Mouse (Mus musculus) urinary bladder, postnatal 10 days (tissue): ENCODE measurements around the gene Hba-a2.
"Not testable (repeated sequence)": the region's sequence is repeated elsewhere in the genome, so short reads cannot be mapped to it uniquely, and the experiment has no call there.

Experiments
- DNase-seq: peaks from one replicate; pipeline ENCODE4 v3.0.0; 2022; ENCODE audit warnings: low spot score

Hba-a2 gene

DNA sequence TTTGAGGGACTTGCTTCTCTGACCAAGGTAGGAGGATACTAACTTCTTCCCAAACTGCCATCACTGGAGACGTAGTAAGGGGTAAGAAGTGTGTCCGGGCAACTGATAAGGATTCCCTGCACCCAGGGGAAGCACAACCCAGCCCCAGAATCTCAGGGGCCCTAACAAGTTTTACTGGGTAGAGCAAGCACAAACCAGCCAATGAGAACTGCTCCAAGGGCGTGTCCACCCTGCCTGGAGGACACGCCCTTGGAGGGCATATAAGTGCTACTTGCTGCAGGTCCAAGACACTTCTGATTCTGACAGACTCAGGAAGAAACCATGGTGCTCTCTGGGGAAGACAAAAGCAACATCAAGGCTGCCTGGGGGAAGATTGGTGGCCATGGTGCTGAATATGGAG, at the start of gene Hba-a2:
Gene Hba-a2, plus strand, starts transcription at position 287 of the 400 bp plus-strand sequence.
- DNase-seq, result not testable (repeated sequence)

DNA sequence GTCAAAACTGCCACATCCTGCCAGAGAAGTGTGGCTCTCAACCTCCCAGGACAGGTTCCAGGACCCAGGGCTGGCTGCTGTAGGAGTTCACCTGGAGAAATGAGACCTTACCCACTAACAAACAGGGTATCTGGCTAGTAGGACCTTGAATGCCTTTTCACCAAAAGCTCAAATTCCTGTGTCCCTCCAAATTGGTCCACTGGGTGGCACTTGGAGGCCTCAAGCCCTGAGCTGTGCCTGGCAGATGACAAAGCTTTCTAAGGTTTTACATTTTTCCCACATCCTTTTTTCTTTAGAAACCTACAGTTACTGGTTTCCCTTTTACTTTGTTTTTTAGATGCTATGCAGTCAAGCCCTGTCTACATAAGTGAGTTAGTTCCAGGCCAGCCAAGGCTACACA, 49.2 kb upstream of the Hba-a2 start:
- DNase-seq, result no peak

DNA sequence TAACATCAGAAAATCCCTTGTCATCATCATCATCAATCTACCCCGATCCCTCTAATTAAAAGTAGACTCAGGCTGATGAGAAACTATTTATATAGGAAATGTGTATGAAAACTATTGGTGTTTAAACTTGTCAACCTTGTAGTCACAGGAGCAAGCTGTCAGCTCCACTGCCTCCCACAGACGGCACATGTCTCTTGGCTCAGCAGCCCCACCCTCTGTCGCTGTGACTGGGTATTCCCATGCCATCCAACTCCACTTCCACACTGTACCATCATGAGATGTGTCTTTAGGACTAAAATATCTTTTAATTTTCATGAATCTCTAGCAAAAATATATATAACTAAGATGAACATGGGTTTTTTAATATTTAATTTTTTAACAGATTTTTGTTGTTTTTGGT, 47.9 kb upstream of the Hba-a2 start:
- DNase-seq, result no peak

DNA sequence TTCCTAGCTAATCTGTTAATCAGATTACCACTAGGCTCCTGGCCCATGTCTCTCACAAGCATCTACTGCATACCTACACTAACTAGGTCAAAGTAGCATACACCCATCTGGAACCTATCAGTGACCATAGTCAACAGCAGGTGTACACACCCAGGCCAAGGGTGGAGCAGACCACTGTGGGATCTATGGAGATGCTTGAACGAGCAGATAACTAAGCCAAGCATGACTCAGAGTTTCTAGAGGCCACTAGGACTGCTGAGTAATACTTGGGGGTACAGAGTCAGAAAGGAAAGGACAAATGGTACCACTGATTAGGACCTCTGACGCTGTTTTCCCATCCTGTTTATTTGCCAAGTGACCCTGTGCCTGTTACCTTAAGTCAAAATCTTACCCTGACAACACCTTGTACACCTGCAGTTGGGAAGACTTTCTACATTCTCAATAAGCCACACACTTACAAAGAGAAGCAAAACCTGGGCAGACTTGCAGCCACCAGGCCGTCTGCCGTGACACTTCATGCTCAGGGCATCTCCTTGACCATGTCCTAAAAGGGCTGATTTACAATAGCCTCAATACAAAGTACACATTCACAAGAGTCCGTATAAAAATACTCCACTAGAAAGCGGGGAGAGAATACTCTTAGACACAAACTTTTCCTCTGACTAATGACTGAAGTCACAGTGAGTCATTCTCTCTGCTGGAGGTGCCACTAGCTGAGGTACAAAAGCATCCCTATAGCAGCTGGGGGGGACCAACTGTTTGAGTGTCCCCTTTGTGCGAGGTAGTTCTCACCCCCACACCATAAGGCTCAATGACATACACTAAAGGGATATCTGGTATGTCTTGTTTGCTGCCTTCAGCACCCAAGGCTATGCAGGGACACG, 45.2 kb upstream of the Hba-a2 start:
- no peak for DNase-seq

DNA sequence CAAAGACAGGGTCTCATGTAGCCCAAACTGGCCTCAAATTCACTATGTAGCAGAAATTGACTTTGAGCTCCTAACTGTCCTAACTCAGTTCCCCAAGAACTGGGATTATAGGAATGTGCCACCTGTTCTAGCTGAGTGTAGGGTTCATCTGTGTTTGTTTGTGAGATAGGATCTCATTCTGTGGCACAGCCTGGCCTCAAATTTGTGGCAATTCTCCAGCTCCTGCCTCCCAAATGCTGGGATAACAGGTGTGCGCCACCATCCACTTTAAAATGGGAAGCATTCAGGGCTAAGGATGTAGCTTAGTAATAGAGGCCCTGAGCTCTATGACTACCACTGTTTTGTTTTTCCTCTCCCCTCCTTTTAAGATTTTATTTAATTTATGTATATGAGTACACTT, 43.2 kb upstream of the Hba-a2 start:
- no peak for DNase-seq

DNA sequence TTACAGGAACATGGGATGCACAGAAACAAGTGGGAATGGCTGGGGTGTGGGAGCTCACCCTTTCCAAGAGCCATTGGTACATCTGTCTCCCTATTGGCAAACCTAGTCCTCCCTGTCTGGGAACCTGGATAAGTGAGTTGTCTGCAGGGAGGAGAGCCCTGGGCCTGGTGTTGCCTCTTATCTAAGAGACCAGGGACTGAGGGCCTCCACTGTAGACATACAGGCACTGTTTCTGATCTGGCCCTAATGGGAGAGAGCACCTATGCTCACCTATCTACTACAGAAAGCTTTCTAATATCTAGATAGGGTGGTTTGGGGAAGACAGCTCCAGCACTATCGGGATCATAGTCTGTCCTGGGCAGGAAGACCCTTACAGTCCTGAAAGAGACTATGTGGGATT, 40.1 kb upstream of the Hba-a2 start:
- no peak for DNase-seq

DNA sequence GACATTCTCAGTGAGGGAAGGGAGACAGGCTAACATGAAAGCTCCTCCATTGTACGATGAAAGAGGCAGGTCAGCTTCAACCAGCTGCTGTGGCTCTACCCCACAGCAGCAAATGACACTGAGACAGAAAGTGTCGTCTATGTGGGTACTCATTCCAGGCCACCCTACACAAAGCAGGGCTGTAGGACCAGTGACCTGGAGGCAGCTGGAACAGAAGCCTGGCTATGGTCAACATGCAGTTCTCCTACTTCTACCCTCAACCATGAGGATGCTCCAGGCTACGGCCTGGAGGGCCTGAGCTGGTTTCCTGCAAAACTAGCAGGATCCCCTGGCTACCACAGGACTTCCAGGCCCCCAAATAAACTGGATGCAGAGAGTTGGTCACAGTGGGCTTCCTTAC, 39.7 kb upstream of the Hba-a2 start:
- DNase-seq, result no peak

DNA sequence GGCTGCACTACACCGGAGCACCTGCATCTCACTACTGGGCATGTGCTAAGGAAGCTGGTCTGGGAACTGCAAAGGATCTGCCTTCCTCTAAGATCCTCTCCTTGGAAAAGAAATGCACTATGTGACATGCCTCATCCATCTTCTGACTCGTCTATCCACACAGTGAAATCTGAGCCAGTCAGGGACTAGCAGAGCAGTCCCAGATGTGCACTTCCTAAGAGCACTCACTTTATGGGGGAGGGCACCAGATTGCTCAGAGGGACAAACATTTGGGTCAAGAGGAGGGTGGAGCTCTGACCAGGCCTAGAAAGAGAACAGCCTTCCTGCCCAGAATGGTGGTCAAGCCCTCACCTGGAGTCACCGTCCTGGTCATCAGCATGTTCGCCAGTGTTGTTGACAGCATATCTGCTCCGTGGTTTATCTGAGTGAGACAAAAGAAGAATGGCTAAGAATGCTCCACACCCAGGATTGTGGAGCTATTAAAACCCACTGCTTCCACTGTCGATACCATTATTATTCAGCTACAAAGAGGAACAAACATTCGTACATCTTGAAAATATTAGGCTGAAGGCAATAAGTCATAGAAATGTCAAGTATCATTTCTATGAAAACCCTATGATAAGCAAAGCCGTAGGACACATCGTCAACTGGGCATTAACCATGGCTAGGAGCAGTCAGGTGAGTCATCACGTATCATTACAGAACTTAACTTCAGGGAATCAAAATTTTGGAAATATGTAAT, 33.4 kb upstream of the Hba-a2 start:
- DNase-seq, result no peak

DNA sequence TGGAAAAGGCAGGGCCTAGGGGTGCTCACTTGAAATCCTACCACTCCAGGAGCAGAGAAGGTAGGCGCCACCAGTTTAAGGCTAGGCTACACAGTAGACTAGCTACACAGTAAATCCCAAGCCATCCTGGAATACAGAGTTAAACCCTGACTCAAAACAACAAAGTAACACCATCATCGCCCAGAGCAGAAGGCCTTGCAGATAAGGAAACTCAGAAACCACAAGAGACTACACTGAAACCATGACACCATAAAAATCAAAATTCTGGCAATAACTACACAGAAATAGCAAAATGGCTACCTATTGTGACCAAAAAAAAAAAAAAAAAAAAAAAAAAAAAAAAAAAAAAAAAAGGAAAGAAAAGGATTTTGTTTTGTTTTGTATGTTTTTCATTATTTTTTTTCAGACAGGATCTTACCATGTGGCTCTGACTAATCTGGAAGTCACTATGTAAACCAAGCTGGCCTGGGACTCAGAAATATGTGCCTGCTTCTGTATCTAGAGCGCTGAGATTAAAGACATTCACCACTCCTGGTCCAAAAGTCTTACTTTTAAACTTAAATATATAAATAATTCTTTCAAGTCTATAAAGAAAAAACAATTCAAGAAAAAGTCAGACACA, 31.1 kb upstream of the Hba-a2 start:
- no peak for DNase-seq

DNA sequence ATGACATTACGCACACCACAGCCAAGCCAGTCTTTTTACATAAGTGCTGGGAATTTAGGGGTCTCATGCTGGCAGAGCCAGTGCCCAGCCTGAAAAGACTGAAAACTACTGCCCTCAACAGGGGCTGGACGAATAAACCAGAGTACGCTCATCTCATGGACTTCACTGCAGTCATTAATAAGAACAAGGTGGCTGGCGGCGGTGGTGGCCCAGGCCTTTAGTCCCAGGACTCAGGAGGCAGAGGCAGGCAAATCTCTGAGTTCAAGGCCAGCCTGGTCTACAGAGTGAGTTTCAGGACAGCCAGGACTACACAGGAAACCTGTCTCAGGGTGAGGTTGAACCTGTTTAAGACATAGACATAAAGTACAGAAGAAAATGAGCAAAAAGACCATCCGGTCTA, 30.1 kb upstream of the Hba-a2 start:
- DNase-seq, result no peak

DNA sequence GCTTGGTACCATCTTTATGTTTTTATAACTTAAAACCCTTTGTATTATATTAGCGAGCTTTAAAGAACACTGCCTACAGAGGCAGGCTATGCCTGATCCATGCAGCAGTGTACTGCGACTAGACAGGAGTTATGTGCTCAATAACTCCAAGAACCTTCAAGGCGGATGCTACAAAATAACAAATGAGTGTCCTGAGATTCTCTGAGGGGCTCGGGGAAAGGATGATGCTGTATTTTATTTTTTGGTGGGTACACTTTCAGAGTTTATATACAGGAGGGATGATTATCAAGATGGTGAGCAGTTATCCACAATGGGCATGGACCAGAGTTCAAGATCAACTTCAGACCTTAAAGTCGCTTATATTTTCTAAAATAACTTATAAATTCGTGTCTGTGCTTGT, 29.5 kb upstream of the Hba-a2 start:
- no peak for DNase-seq

DNA sequence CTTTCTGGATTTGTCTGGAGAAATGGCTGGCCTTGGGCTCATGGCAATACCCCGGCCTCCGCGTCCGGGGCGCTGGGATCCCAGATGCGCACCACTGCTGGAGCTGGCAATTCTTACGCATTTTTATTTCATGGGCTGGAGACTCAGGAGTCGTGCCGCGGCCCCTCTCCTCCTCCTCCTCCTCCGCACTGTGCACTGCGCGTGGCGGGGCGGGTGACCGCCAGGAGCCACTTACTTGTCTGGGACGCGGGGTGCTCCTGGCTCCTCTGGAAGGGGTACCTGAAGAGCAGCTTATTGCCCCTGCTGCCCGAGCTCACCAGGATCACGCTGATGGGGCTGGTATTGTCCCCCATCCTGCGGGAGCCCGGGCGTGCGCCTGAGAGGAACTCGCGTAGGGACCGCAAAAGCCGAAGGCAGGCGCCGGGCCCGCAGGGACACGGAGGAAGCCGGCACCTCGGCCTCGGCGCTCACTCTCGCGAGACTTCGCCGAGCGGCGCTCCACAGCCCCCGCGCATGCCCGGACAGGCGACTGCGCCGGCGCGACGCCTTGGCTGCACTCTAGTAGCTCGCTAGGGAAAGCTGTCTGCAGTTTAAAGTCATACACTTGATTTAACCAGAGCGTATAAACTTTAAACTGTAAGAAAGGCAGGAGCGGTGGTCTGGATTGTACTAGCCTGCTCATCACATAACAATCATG, 29.0 kb upstream of the Hba-a2 start, which contains the start of gene Nprl3:
Gene Nprl3, minus strand, starts transcription at position 520 of the 697 bp plus-strand sequence.
- peak; percentile 88 for DNase-seq

DNA sequence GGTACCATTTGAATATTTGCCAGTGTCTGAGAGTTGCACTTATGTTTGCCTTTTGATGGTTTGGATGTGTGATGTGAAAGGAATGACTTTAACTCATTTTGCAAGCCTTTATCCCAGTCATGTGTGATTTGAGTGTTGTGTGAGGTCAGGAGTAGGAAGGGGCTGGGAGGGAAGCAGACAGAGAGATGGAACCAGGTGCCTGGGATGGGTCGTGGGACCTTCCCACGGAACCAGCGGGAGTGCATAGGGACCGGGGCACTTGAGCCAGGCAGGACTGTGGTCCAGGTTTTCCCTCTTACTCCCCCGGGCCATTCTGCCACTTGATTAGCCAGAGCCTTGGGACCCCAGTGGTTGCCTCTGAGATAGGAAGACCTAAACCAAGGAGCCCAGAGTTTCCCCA, 28.3 kb upstream of the Hba-a2 start:
- DNase-seq, result no peak

DNA sequence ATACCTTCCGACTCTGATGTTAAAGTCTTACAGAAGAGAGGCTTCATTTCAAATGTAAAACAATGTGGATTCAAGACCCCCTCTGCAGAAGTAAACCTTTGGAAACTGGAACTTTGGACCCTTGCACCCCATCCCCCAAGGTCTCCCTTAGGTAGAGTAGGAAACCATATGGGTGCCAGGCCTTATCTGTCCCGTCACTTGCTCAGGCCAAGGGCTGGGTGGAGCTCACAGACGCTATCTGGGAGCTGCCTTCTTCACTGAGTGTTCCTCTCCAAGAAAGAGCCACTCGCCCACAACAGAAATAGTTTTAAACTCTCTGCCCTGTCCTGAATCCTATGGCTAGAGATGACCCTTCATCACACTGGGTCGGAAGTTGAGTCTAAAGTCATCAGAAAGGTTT, 27.3 kb upstream of the Hba-a2 start:
- no peak for DNase-seq

DNA sequence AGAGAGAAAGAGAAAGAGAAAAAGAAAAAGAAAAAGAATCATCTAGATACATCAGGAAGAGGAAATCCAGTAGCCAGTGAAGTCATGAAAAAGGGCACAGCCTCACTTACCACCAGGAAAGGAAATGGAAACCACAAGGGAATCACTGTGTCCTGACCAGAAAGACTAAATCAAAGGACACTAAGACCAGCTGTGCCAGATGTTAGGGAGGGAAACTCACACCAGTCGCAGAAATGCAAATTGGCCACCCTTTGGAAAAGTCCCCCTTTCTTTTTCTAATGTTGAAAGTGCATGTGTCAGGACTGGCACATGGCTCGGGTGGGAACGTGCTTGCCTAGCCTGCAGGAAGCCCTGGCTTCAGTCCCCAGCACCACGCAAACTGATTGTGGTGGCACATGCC, 25.1 kb upstream of the Hba-a2 start:
- no peak for DNase-seq

DNA sequence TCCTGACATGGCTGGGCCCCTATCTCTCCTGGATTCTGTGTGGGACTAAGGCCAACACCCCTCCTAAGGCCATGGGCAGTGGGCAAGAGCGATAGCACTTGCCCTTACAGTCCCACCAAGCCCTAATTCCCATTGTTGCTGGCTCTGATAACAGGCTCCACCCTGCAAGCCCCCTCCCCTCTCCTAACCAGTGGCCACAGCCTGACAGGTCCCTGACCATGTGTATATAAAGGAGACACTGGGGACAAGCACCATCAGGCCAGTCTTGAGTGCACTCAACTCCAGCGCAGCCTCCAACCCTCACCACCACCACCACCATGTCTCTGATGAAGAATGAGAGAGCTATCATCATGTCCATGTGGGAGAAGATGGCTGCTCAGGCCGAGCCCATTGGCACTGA, 19.9 kb upstream of the Hba-a2 start, which contains the start of gene Hba-x:
Gene Hba-x, plus strand, starts transcription at position 54 of the 400 bp plus-strand sequence.
- DNase-seq, result no peak

DNA sequence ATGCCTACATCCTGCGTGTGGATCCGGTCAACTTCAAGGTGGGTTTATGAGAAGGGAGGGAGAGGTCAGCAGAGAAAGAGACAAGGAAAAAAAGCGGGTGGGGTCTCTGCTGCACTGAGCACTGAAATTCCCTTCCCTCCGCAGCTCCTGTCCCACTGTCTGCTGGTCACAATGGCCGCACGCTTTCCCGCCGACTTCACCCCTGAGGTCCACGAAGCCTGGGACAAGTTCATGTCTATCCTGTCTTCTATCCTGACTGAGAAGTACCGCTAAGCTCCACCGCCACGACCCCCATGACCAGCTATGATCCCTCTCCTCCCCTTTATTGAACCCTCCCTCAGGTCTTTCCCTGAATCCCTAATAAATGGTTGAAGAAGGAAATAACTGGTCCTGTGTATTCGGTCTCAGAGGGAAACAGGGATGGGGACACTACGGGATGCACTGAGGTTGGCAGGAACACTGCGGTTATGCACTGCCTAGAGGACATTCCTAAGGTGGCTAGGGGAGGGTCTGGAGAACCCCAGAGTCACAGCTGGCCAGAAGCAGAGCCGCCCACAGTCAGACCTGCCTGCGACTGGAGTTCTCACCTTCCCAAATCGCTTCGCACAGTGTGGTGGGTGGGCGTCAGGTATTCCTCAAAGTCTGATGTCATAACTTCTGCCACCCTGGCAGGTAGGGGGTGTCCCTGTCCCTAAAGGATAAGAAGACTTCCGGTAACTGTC, 18.4 kb upstream of the Hba-a2 start:
- no peak for DNase-seq

DNA sequence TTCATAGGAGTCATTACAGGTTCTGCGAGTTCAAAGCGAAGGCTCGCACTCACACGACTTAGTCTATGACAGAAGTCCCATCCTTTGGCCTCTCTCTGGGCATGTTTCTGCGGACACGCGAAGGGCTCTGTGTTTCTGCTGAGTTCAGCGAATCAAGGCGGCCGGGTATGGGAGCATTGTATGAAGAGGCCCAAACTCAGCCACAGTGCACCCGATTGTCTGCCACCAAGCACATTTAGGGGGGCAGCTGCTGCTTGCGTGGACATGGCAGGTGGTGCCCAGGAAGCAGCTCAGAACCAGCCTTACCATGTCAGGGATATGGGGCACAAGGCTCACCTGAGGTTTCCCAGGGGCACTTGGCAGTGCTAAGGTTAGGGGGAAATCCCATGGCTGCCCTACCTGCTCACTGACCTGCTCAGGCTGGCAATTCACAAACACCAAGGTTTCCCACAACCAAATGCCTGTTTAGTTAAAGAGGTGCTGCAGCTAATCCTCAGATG, 17.8 kb upstream of the Hba-a2 start:
- no peak for DNase-seq

DNA sequence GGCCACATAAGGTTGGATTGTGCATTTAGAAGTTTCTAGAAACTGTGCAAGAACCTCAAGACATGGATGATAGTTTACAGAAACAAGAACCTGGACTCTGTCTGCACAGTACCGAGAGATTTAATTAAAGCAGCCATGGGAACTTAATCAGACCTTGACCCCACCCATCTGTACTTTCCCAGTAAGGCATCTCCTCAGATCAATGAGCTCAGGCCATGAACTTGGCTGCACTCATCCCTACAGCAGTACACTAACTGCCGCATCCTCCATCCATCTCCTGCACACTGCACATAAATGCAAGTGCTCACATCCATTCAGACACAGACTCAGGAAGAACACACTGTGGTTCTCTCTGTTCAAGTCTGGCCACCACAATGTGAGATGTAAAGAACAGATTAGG, 15.6 kb upstream of the Hba-a2 start:
- DNase-seq, result no peak

DNA sequence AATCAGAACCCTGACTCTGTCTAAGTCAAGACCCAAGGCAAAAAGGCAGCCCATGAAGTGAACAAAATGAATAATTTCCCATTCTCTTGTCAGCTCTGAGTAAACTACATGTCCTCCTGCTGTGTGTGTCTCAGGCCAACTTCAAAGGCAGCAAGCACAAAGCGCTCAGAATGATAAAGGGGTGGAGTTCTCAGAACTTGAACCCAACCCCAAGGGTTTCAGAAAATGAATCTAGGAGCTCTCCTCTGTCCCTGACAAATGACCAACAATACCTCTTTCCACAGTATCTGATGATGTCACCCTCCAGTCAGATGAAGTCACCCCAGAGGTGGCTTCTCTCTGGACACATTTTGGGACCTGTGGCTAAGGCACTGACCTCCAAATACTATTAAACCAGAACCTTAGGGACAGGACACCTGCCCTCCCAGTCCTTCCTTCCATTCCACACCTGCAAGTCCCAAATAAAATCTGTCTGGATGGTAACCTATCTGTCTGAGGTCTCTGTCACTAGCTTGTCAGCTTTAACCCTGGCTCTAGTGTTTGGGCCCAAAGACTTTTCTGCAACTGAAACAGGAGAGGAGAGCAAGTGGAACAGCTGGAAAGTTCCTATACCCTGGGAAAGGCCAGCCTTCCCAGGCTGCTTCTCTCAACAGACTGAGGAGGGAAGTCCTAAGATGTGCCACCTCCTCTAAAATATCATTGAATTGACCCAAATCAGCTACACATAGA, 14.7 kb upstream of the Hba-a2 start:
- DNase-seq, result no peak
